Mouse (Mus musculus) liver, embryonic 12.5 days (tissue): ENCODE results near the gene Ube2q2. TPM values are rescaled to one million over a fixed set of nuclear protein-coding genes. Genes with fewer than 3 reads are reported as not detected.
"Not testable (repeated sequence)": the region's sequence is repeated elsewhere in the genome, so short reads cannot be mapped to it uniquely, and the experiment has no call there.

Experiments
- ATAC-seq: fragments of 200-750 bp; cut with Nextera tagmentation; 2 replicates; pipeline ENCODE4 v1.8.0; 2017; ENCODE audit warnings: moderate number of reproducible peaks, mild to moderate bottlenecking, moderate library complexity
- H3K27ac ChIP-seq: fragments of 300-500 bp; sonication (generic); 2 replicates; pipeline ENCODE4 v1.5.1; 2016; ENCODE audit warnings: mild to moderate bottlenecking
- H3K27me3 ChIP-seq: fragments of 300-500 bp; sonication (generic); replicated peaks from 2 replicates; pipeline ENCODE4 v1.6.1; 2016; ENCODE audit warnings: mild to moderate bottlenecking, moderate library complexity
- H3K36me3 ChIP-seq: fragments of 300-500 bp; sonication (generic); 2 replicates; pipeline ENCODE4 v1.6.1; 2016; ENCODE audit warnings: mild to moderate bottlenecking, moderate library complexity
- H3K4me1 ChIP-seq: fragments of 300-500 bp; sonication (generic); 2 replicates; pipeline ENCODE4 v1.6.1; 2016
- H3K4me2 ChIP-seq: fragments of 300-500 bp; sonication (generic); 2 replicates; pipeline ENCODE4 v1.6.1; 2016; ENCODE audit warnings: mild to moderate bottlenecking, moderate library complexity
- H3K4me3 ChIP-seq: fragments of 300-500 bp; sonication (generic); 2 replicates; pipeline ENCODE4 v1.5.1; 2016; ENCODE audit warnings: mild to moderate bottlenecking, moderate library complexity
- H3K9ac ChIP-seq: fragments of 300-500 bp; sonication (generic); 2 replicates; pipeline ENCODE4 v1.6.1; 2016; ENCODE audit warnings: mild to moderate bottlenecking, moderate library complexity
- H3K9me3 ChIP-seq: fragments of 300-500 bp; sonication (generic); replicated peaks from 2 replicates; pipeline ENCODE4 v1.6.1; 2016; ENCODE audit warnings: mild to moderate bottlenecking, moderate library complexity
- WGBS: fragments of 180-500 bp; shearing (Covaris S2); methylation state at CpG from one replicate; pipeline ENCODE4 v1.1.7; 2016; ENCODE audit not compliant: insufficient replicate concordance; 5-methylcytosine and 5-hydroxymethylcytosine counted together
- polyA plus RNA-seq: library from polyadenylated mRNA; unstranded; fragments of >200 nt; fragmentation: Nextera tagmentation; extraction: Ambion mirVana; gene quantifications from 2 replicates; pipeline ENCODE4 v1.2.1, GENCODE M21; 2016

Ube2q2 gene
- polyA plus RNA-seq, 1 experiment from 2014 or later = 26.9 TPM

DNA sequence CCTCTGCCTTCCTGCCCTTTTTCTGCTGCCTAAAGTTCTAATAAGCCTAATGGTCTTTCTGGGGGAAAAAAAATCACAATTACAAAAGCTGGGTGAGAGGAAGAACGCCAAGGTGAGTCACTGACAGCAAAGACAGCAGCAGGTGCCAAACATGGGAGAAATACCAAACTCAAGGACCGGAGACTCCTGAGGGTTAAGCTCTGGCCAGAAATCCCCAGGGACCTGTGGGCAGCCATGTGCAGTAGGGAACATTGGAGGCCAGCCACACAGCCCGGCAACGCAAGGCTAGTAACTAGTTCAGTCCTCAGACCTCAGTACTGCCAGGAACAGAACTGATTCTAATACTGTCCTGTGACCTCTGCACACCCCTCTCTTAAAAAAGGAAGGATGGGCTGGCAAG, 79.5 kb downstream of the Ube2q2 start:
- no peak overlapping the region for H3K9ac ChIP-seq
- peaks cover 23% of the 10 kb centered on the region for H3K36me3 ChIP-seq
- H3K27me3 ChIP-seq = no peaks in the 10 kb centered on the region
- H3K27ac ChIP-seq = no peak overlapping the region
- WGBS = 79% methylated on average over 4 of the region's 4 CpGs
- H3K9me3 ChIP-seq = no peaks in the 10 kb centered on the region
- no peak overlapping the region for H3K4me2 ChIP-seq
- peaks cover 2% of the 10 kb centered on the region; the same call in 1 of the 2 replicates for H3K4me1 ChIP-seq
- H3K4me3 ChIP-seq = no peak overlapping the region
- no peak for ATAC-seq

DNA sequence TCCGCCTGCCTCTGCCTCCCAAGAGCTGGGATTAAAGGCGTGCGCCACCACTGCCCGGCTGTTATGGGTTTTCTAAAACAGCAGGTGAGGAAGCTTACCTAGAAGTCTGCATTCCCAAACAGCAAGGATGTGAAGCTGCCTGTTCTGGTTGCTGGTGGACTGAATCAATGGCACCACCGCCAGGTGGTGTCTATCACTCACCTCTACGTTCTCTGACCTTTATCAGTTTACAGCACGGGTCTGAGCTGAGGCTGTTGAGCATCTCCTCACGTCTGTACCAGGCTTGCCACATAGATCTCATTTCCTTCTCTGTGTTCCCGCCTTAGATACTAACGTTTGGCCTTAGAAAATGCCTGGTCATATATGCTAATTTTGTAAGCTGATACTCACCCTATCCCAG, 80.4 kb downstream of the Ube2q2 start:
- Histone ChIP-seq H3K9ac (no peak overlapping the region), H3K4me3 (no peak overlapping the region), H3K36me3 (peaks cover 15% of the 10 kb centered on the region), H3K4me2 (no peak overlapping the region), H3K4me1 (peaks cover 2% of the 10 kb centered on the region; the same call in 1 of the 2 replicates), H3K27ac (no peak overlapping the region), H3K9me3 (no peaks in the 10 kb centered on the region), H3K27me3 (no peaks in the 10 kb centered on the region)
- no peak for ATAC-seq
- WGBS = 44% methylated on average over 10 of the region's 10 CpGs

DNA sequence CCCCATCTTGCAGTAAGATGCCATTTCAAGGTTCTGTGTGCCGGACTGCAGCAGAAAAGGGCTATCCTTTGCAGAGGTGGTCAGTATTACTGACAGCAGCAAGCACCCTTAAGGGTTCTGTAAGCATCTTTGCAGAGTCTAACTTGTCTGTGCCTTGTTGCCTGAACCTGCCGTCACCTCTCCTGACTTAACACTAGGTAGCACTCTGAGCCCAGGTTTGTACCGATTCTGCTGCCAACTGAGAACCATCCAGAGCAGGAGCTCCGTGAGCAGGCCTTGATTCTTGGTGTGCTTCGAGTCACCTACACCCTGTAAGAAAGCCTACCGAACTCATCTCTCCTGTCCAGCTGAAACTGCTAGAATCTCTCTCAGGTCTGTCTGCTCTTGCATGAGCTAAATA, 82.9 kb downstream of the Ube2q2 start:
- Histone ChIP-seq H3K27me3 (no peaks in the 10 kb centered on the region), H3K4me2 (no peak overlapping the region), H3K4me3 (no peak overlapping the region), H3K9ac (no peak overlapping the region), H3K4me1 (peaks cover 2% of the 10 kb centered on the region; the same call in 1 of the 2 replicates), H3K9me3 (no peaks in the 10 kb centered on the region), H3K36me3 (no peaks in the 10 kb centered on the region), H3K27ac (no peak overlapping the region)
- WGBS = 59% methylated on average over 6 of the region's 6 CpGs
- ATAC-seq = no peak

DNA sequence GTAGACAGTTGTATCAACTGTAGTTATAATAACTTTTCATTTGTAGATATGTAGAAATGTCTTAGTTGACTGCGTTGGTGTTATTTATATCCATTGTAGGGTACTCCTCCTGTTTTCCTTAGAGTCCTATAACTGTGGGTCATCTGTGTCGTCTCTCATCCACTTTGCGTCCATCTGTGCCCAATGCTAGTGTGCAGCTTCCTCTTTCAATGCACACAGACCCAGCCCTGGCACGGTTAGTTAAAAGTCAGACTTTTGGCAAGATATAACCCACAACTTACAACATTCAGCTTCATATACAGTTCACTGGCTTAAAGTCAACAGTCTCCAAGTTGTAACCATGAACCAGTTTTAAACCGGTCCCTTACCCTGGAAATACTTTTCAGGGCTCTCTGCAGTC, 83.5 kb downstream of the Ube2q2 start:
- Histone ChIP-seq H3K4me1 (peaks cover 2% of the 10 kb centered on the region; the same call in 1 of the 2 replicates), H3K36me3 (no peaks in the 10 kb centered on the region), H3K4me2 (no peak overlapping the region), H3K27me3 (no peaks in the 10 kb centered on the region), H3K27ac (no peak overlapping the region), H3K9ac (no peak overlapping the region), H3K4me3 (no peak overlapping the region), H3K9me3 (no peaks in the 10 kb centered on the region)
- no peak for ATAC-seq
- 68% methylated on average over 5 of the region's 5 CpGs for WGBS

DNA sequence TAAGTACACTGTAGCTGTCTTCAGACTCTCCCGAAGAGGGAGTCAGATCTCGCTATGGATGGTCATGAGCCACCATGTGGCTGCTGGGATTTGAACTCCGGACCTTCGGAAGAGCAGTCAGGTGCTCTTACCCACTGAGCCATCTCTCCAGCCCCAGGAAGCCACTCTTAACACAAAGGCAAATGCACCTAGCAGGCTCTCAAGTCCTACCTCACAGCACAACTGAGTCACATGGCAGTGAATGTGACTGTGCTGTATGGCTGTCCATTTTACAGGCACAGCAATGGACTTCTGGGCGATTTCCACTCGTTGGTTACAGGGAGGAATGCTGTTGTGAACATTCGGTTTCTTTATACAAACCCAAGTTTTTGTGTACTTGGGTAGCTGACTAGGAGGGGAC, 83.9 kb downstream of the Ube2q2 start:
- no peaks in the 10 kb centered on the region for H3K27me3 ChIP-seq
- H3K9ac ChIP-seq = no peak overlapping the region
- H3K9me3 ChIP-seq = no peaks in the 10 kb centered on the region
- H3K4me2 ChIP-seq = no peak overlapping the region
- H3K4me1 ChIP-seq = peaks cover 2% of the 10 kb centered on the region; the same call in 1 of the 2 replicates
- no peak overlapping the region for H3K4me3 ChIP-seq
- H3K27ac ChIP-seq = no peak overlapping the region
- H3K36me3 ChIP-seq = no peaks in the 10 kb centered on the region
- WGBS = 78% methylated on average over 7 of the region's 7 CpGs
- no peak for ATAC-seq

DNA sequence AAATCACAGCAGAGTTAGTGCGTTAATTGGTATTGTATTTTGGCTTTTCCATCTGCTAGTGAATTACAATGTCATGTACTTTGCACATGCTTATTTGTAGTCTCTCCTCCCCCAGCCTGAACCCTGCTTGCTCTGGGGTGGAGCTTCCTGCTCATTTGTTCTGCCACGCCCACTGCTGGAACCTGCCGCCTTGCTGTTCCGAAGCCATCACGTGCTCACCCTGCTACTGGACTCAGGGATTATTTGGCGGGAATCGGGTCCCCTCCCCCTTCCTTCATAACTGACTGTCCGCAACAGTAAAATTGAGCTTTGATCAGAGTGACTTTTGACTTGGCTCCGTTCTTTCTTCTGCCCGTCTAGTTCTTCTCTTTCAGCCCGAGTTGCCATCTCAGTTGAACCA, 84.4 kb downstream of the Ube2q2 start:
- not testable (repeated sequence) for H3K4me3 ChIP-seq, H3K4me2 ChIP-seq, H3K27ac ChIP-seq, H3K27me3 ChIP-seq, H3K4me1 ChIP-seq, H3K36me3 ChIP-seq, H3K9me3 ChIP-seq, H3K9ac ChIP-seq, ATAC-seq
- WGBS = 49% methylated on average over 11 of the region's 11 CpGs

DNA sequence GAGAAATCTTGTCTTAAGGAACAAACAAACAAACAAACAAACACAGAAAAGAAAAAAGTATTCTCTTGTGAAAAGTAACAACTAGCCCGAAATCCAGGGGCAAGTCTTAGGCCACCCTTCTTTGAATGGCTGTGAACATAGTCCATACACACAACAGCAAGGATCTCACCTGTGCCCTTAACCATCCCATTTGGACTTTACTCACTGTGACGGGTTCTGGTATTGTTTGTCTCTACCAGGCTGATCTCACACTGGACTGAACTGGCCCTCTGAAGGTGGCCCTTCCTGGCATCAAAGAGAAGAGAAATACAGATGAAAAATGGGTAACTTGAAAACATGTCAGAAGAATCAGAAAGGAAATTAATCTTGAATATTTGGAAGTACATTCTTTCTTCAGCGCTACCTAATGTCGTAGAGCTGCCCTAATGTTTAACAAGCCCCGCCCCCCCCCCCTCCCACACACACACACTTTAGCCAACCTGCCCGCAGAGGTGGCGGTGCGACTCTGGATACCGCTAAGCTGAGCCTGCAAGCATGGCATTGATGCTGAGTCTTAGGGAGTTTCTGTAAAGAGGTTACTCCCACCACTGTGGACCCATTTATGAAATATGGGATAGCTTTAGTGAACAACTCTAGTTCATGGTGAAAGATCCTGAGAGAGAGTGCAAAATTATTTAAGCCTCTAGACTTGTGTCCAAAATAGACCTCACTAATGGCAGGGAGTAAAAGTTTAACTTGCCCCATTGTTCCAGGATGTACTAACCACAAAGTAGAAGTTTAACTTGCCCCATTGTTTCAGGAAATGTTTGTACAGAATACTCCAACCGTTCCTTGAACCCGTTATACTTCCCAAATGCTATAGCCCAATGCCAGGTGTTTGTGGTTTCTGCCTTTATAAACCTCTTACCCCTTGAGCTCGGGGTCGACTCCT, 87.8 kb downstream of the Ube2q2 start:
- no peaks in the 10 kb centered on the region for H3K36me3 ChIP-seq
- H3K27ac ChIP-seq = no peak overlapping the region
- peaks cover under 1% of the 10 kb centered on the region; the same call in 1 of the 2 replicates for H3K27me3 ChIP-seq
- no peak overlapping the region for H3K4me3 ChIP-seq
- H3K4me2 ChIP-seq = no peak overlapping the region
- ATAC-seq = no peak
- WGBS = 54% methylated on average over 13 of the region's 13 CpGs
- H3K4me1 ChIP-seq = no peaks in the 10 kb centered on the region; the same call in 1 of the 2 replicates
- H3K9me3 ChIP-seq = no peaks in the 10 kb centered on the region
- no peak overlapping the region for H3K9ac ChIP-seq

- no peak overlapping the region for H3K9ac ChIP-seq
- no peak overlapping the region for H3K27ac ChIP-seq
- 53% methylated on average over 5 of the region's 5 CpGs for WGBS
- H3K4me1 ChIP-seq = peaks cover 8% of the 10 kb centered on the region; the same call in 1 of the 2 replicates
- ATAC-seq = no peak
- H3K9me3 ChIP-seq = no peaks in the 10 kb centered on the region
- no peaks in the 10 kb centered on the region for H3K36me3 ChIP-seq
- no peak overlapping the region for H3K4me2 ChIP-seq
- H3K4me3 ChIP-seq = no peak overlapping the region
- peaks cover 5% of the 10 kb centered on the region; the same call in 1 of the 2 replicates for H3K27me3 ChIP-seq
These were observed 92.2 kb downstream of the Ube2q2 start for GRCm38 (mm10) chr9:55240852-55241251.

GRCm38 (mm10) chr9:55241863-55242685, 93.4 kb downstream of the Ube2q2 start:
- Histone ChIP-seq H3K4me3 (peak overlapping the region; percentile 36), H3K9ac (no peak overlapping the region), H3K36me3 (no peaks in the 10 kb centered on the region), H3K9me3 (no peaks in the 10 kb centered on the region), H3K4me2 (peak overlapping the region; percentile 55), H3K4me1 (peaks cover 8% of the 10 kb centered on the region; the same call in 1 of the 2 replicates), H3K27ac (no peak overlapping the region), H3K27me3 (peaks cover 5% of the 10 kb centered on the region; the same call in 1 of the 2 replicates)
- WGBS = 25% methylated on average over 24 of the region's 24 CpGs
- no peak for ATAC-seq

GRCm38 (mm10) chr9:55243280-55243679, 94.6 kb downstream of the Ube2q2 start:
- Histone ChIP-seq H3K4me3 (no peak overlapping the region), H3K9me3 (no peaks in the 10 kb centered on the region), H3K27ac (no peak overlapping the region), H3K4me2 (no peak overlapping the region), H3K27me3 (peaks cover 5% of the 10 kb centered on the region; the same call in 1 of the 2 replicates), H3K36me3 (no peaks in the 10 kb centered on the region), H3K4me1 (peaks cover 8% of the 10 kb centered on the region; the same call in 1 of the 2 replicates), H3K9ac (no peak overlapping the region)
- ATAC-seq = no peak
- 61% methylated on average over 3 of the region's 3 CpGs for WGBS

- Histone ChIP-seq H3K27me3 (peaks cover 5% of the 10 kb centered on the region; the same call in 1 of the 2 replicates), H3K4me2 (no peak overlapping the region), H3K27ac (no peak overlapping the region), H3K4me1 (peaks cover 8% of the 10 kb centered on the region; the same call in 1 of the 2 replicates), H3K9ac (no peak overlapping the region), H3K9me3 (no peaks in the 10 kb centered on the region), H3K36me3 (no peaks in the 10 kb centered on the region), H3K4me3 (no peak overlapping the region)
- no peak for ATAC-seq
- WGBS = 59% methylated on average over 3 of the region's 3 CpGs
These were observed 95.4 kb downstream of the Ube2q2 start for GRCm38 (mm10) chr9:55244079-55244478.
